Mouse (Mus musculus): ENCODE measurements at regions not wholly inside any gene's neighbourhood (a gene's known extent, or its start where the extent isn't known, plus 50 kb on each side); places are given as distances from the start of the nearest gene placed in this dataset.

GRCm38 (mm10) chr3:60889191-60889861, 113.3 kb upstream of the P2ry1 start:
- Histone ChIP-seq H3K4me1 (peaks cover 7% of the 10 kb centered on the region; the same call in 1 of the 2 replicates), H3K36me3 (replicated peaks; ENCODE audit: low read length) (no peaks in the 10 kb centered on the region), H3K27me3 (replicated peaks) (no peaks in the 10 kb centered on the region), H3K4me3 (replicated peaks) (no peak overlapping the region), H3K9me3 (no peaks in the 10 kb centered on the region)
- TF ChIP-seq FLI1 (IDR thresholded peaks at IDR 0.05; ENCODE audit: low read length) (no peak), GATA1 (IDR thresholded peaks at IDR 0.05; ENCODE audit: borderline replicate concordance, low read length) (no peak)

GRCm38 (mm10) chr3:60897628-60898269, 104.8 kb upstream of the P2ry1 start:
- Histone ChIP-seq H3K27me3 (replicated peaks) (no peaks in the 10 kb centered on the region), H3K4me3 (replicated peaks) (no peak overlapping the region), H3K9me3 (no peaks in the 10 kb centered on the region), H3K4me1 (no peaks in the 10 kb centered on the region), H3K36me3 (replicated peaks; ENCODE audit: low read length) (peaks cover 9% of the 10 kb centered on the region)
- TF ChIP-seq GATA1 (IDR thresholded peaks at IDR 0.05; ENCODE audit: borderline replicate concordance, low read length) (no peak), FLI1 (IDR thresholded peaks at IDR 0.05; ENCODE audit: low read length) (no peak)

- no peak for TF ChIP-seq FLI1 (IDR thresholded peaks at IDR 0.05; ENCODE audit: low read length)
- no peak for TF ChIP-seq GATA1 (IDR thresholded peaks at IDR 0.05; ENCODE audit: borderline replicate concordance, low read length)
- Histone ChIP-seq H3K4me1 (no peaks in the 10 kb centered on the region), H3K4me3 (replicated peaks) (no peak overlapping the region), H3K27me3 (replicated peaks) (no peaks in the 10 kb centered on the region), H3K36me3 (replicated peaks; ENCODE audit: low read length) (peaks cover 9% of the 10 kb centered on the region), H3K9me3 (no peaks in the 10 kb centered on the region)
Measured at GRCm38 (mm10) chr3:60898720-60899119, 103.9 kb upstream of the P2ry1 start.

GRCm38 (mm10) chr3:60901571-60901970, 101.0 kb upstream of the P2ry1 start:
- H3K4me3 ChIP-seq (replicated peaks), result no peak overlapping the region
- peaks cover 4% of the 10 kb centered on the region for H3K4me1 ChIP-seq
- H3K9me3 ChIP-seq, result no peaks in the 10 kb centered on the region
- TF ChIP-seq GATA1 (IDR thresholded peaks at IDR 0.05; ENCODE audit: borderline replicate concordance, low read length) (no peak), FLI1 (IDR thresholded peaks at IDR 0.05; ENCODE audit: low read length) (no peak)
- no peaks in the 10 kb centered on the region for H3K27me3 ChIP-seq (replicated peaks)
- H3K36me3 ChIP-seq (replicated peaks; ENCODE audit: low read length), result peaks cover 11% of the 10 kb centered on the region

- no peak for TF ChIP-seq FLI1 (IDR thresholded peaks at IDR 0.05; ENCODE audit: low read length)
- TF ChIP-seq GATA1 (IDR thresholded peaks at IDR 0.05; ENCODE audit: borderline replicate concordance, low read length), result no peak
- H3K36me3 ChIP-seq (replicated peaks; ENCODE audit: low read length), result peaks cover 22% of the 10 kb centered on the region
- H3K4me3 ChIP-seq (replicated peaks), result no peak overlapping the region
Measured at GRCm38 (mm10) chr3:60916411-60916810, 86.2 kb upstream of the P2ry1 start.

GRCm38 (mm10) chr3:60917271-60917670, 85.3 kb upstream of the P2ry1 start:
- TF ChIP-seq GATA1 (IDR thresholded peaks at IDR 0.05; ENCODE audit: borderline replicate concordance, low read length) (no peak), FLI1 (IDR thresholded peaks at IDR 0.05; ENCODE audit: low read length) (no peak)
- H3K9me3 ChIP-seq, result no peaks in the 10 kb centered on the region
- H3K36me3 ChIP-seq (replicated peaks; ENCODE audit: low read length), result peaks cover 22% of the 10 kb centered on the region
- peaks cover 39% of the 10 kb centered on the region for H3K4me1 ChIP-seq
- no peak overlapping the region for H3K4me3 ChIP-seq (replicated peaks)
- H3K27me3 ChIP-seq (replicated peaks), result no peaks in the 10 kb centered on the region

More at GRCm38 (mm10) chr3:60916411-60916810, 86.2 kb upstream of the P2ry1 start:
- Histone ChIP-seq H3K9me3 (no peaks in the 10 kb centered on the region), H3K27me3 (replicated peaks) (no peaks in the 10 kb centered on the region), H3K4me1 (peaks cover 44% of the 10 kb centered on the region)

- no peaks in the 10 kb centered on the region for H3K9me3 ChIP-seq
- peaks cover 53% of the 10 kb centered on the region for H3K36me3 ChIP-seq (replicated peaks; ENCODE audit: low read length)
- H3K4me3 ChIP-seq (replicated peaks), result no peak overlapping the region
- TF ChIP-seq GATA1 (IDR thresholded peaks at IDR 0.05; ENCODE audit: borderline replicate concordance, low read length) (no peak), FLI1 (IDR thresholded peaks at IDR 0.05; ENCODE audit: low read length) (no peak)
- no peaks in the 10 kb centered on the region for H3K27me3 ChIP-seq (replicated peaks)
- peaks cover 14% of the 10 kb centered on the region for H3K4me1 ChIP-seq
Measured at GRCm38 (mm10) chr3:60926024-60926547, 76.5 kb upstream of the P2ry1 start.

- Histone ChIP-seq H3K36me3 (replicated peaks; ENCODE audit: low read length) (peaks cover 32% of the 10 kb centered on the region), H3K4me3 (replicated peaks) (no peak overlapping the region), H3K4me1 (peaks cover 13% of the 10 kb centered on the region), H3K9me3 (no peaks in the 10 kb centered on the region), H3K27me3 (replicated peaks) (no peaks in the 10 kb centered on the region)
- no peak for TF ChIP-seq GATA1 (IDR thresholded peaks at IDR 0.05; ENCODE audit: borderline replicate concordance, low read length)
Measured at GRCm38 (mm10) chr3:60928910-60929309, 73.7 kb upstream of the P2ry1 start.

GRCm38 (mm10) chr3:60934492-60934891, 68.1 kb upstream of the P2ry1 start:
- TF ChIP-seq GATA1 (IDR thresholded peaks at IDR 0.05; ENCODE audit: borderline replicate concordance, low read length), result no peak
- no peak for TF ChIP-seq FLI1 (IDR thresholded peaks at IDR 0.05; ENCODE audit: low read length)

GRCm38 (mm10) chr3:60941451-60941850, 61.1 kb upstream of the P2ry1 start:
- H3K27me3 ChIP-seq (replicated peaks), result no peaks in the 10 kb centered on the region
- peaks cover 53% of the 10 kb centered on the region for H3K36me3 ChIP-seq (replicated peaks; ENCODE audit: low read length)
- peaks cover 62% of the 10 kb centered on the region for H3K4me1 ChIP-seq
- no peaks in the 10 kb centered on the region for H3K9me3 ChIP-seq
- H3K4me3 ChIP-seq (replicated peaks), result no peak overlapping the region
- TF ChIP-seq FLI1 (IDR thresholded peaks at IDR 0.05; ENCODE audit: low read length) (no peak), GATA1 (IDR thresholded peaks at IDR 0.05; ENCODE audit: borderline replicate concordance, low read length) (no peak)

More at GRCm38 (mm10) chr3:60934492-60934891, 68.1 kb upstream of the P2ry1 start:
- H3K4me1 ChIP-seq, result peaks cover 56% of the 10 kb centered on the region
- no peaks in the 10 kb centered on the region for H3K9me3 ChIP-seq
- no peak overlapping the region for H3K4me3 ChIP-seq (replicated peaks)
- no peaks in the 10 kb centered on the region for H3K27me3 ChIP-seq (replicated peaks)
- H3K36me3 ChIP-seq (replicated peaks; ENCODE audit: low read length), result peaks cover 23% of the 10 kb centered on the region

Measured in megakaryocyte, embryonic 14.5 days (primary cell).